Mouse (Mus musculus) CD4-positive, CD25-positive, alpha-beta regulatory T cell, adult 2 months (primary cell): ENCODE data around the gene Cdk14.
A peak's percentile ranks its signal among the peaks of the same experiment; 100 is the strongest.

Experiments used
- DNase-seq: peaks from one replicate; pipeline ENCODE4 v3.0.0-alpha.2; 2012; ENCODE audit warnings: low read depth, low spot score

Cdk14 gene

GRCm38 (mm10) chr5:5419992-5420455 is at the start of gene Cdk14:
Gene Cdk14 (minus strand): TSS chr5:5420312.
- DNase-seq: peak; percentile 33

DNA sequence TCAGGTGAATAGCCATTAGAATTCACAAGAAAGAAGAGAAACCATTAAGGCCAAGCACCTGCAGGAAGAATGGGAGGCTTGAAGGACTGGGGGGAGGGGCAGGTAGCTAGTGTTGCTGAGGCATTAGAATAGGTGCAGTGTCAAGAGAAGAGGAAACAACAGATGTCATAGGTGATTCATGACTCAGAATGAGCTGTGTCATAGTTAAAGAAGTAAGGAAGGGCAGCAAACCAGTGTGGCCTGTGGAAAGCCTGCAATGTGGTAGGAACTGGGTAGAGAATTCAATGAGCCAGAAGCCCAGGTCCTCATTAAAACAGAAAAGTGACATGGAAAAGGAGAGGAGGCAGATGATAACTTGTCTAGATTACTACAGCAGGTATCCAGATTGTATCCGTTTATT is 45.1 kb upstream of the Cdk14 start:
- no peak for DNase-seq

GRCm38 (mm10) chr5:5431746-5432438 is 11.8 kb upstream of the Cdk14 start:
- no peak for DNase-seq

- DNase-seq: no peak
Measured at GRCm38 (mm10) chr5:5423723-5424171, 3.6 kb upstream of the Cdk14 start.

DNA sequence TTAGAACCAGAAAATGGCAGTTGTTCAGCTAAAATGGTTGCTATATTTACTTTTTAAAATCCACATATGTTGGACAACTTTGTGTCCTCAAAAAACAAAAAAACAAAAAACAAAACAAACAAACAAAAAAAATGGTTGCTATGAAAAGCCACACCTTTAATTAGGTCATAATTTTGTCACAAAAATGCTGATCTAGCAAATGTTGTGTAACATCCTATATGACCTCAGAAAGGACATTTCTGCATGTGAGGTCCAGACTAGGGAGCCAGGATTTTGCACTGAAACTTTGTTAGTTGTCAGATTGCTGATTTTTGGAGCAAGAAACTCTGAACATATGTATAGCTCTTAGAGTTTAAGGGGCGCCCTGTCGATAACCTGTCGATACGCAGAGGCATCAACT is 3.0 kb upstream of the Cdk14 start:
- no peak for DNase-seq

GRCm38 (mm10) chr5:5421439-5421838 is 1.3 kb upstream of the Cdk14 start:
- DNase-seq: no peak

DNA sequence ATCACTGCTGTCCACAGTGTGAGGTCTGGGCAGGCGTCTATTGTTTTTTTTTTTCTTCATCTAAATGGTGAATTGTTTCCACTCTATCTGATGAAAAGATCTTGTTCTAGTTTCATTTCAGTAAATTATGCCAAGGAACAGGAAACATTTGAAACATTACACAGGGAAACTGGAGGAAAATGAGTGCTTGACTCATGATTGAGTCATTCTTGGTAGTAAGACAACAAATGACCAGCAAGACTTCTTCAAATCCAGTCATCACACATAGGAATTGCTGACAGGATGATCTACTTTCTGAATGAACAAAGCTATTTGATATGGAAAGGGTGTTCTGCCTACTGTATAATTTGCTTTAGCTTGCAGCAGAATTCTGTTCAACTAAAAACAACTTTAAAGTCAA is 859 bp downstream of the Cdk14 start:
- no peak for DNase-seq

DNA sequence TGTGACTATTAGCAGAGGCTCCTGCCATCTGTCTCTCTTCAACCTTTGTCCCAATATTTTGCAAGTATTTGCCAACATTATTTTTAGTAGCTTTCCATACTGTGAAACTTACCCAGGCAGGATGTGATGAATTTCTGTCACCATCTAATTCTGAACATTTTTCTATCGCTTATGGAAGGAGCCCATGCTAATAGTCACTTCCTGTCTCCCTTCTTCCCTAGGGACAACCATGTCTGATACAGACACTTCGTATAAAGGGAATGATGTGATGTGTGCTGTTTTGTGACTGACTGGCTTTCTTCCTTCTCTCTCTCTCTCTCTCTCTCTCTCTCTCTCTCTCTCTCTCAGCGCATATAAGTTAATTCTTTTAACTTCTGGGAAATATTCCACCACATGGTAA is 5.3 kb downstream of the Cdk14 start:
- DNase-seq: no peak

- DNase-seq: no peak
Measured at GRCm38 (mm10) chr5:5411886-5412285, 8.2 kb downstream of the Cdk14 start.

GRCm38 (mm10) chr5:5401986-5402385 is 18.1 kb downstream of the Cdk14 start:
- DNase-seq: no peak

DNA sequence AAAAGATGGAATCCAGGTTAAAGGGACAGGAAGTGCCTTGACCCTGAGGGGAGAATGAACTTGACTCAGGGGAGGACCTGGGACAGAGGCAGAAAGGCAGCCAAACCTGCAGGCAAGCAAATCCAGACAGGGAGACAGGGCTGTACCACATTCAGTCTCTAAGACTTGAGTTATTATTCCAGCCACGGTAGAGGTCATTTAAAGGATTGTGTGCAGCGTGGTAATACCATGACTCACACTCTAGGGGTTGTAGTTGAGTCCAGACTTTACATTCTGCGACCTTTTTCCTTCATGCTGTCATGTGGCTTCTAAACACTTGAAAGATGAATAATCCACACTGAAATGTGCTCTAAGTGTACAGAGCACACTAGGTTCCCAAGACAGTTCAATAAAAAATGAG is 27.3 kb downstream of the Cdk14 start:
- no peak for DNase-seq

- DNase-seq: no peak
Measured at GRCm38 (mm10) chr5:5380731-5381718, 39.1 kb downstream of the Cdk14 start.

- peak; percentile 2 for DNase-seq
Measured at GRCm38 (mm10) chr5:5379870-5380730, 40.0 kb downstream of the Cdk14 start.

DNA sequence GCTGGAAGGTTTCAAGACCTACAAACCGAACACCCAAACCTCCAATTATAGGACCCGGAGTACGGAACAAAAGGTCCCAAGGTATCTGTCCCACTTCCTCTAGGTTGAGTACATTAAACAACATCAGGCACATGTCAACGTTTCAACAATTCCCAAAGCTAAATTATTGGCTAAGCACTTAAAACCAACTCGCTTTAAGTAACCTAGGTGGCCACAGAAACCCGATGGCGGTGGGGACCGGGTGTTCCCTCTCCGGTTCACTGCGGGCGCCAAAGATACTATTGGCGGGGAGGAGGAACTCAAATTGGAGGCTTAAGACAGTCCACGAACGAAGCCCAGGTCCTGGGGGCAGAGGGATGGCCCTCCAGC is 40.6 kb downstream of the Cdk14 start:
- no peak for DNase-seq

- DNase-seq: no peak
Measured at GRCm38 (mm10) chr5:5374393-5374792, 45.7 kb downstream of the Cdk14 start.

- DNase-seq: no peak
Measured at GRCm38 (mm10) chr5:5373541-5373940, 46.6 kb downstream of the Cdk14 start.

DNA sequence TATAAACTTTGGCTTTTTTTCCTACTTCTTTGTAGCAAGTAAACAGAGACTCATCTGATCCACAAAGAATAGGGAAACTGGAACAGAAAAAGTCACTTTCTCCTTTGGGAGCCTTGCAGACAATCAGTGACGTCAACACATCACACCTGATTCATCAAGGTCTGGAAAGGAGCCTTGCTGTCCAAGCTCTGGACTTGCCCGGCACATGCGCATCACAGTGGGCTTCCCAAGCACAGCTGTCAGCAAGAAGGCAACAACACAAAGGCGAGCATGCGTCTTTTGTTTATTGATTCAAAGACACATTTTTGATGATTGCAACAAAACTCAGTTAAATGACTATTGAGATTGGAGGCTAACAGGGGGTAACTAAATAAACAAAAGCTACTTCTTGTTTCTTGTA is 47.2 kb downstream of the Cdk14 start:
- DNase-seq: no peak

DNA sequence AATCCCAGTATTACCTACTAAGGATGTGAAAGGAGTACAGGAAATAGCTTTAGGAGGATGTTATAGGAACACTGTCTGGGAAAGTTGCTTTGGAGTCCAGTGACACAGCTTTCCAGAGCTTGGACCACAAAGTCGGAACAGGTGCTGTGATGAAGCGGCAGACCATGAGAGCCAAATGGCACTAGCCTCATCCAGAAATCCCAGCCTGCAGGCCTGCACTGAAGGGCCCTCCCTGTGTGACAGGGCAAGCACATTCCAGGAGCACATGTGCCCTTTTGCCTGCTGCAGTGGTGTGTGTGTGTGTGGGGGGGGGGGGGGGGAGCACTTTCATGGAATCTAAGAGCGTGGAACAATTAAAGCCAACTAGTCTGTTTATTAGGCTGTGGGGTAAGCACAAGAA is 47.8 kb downstream of the Cdk14 start:
- DNase-seq: no peak

DNA sequence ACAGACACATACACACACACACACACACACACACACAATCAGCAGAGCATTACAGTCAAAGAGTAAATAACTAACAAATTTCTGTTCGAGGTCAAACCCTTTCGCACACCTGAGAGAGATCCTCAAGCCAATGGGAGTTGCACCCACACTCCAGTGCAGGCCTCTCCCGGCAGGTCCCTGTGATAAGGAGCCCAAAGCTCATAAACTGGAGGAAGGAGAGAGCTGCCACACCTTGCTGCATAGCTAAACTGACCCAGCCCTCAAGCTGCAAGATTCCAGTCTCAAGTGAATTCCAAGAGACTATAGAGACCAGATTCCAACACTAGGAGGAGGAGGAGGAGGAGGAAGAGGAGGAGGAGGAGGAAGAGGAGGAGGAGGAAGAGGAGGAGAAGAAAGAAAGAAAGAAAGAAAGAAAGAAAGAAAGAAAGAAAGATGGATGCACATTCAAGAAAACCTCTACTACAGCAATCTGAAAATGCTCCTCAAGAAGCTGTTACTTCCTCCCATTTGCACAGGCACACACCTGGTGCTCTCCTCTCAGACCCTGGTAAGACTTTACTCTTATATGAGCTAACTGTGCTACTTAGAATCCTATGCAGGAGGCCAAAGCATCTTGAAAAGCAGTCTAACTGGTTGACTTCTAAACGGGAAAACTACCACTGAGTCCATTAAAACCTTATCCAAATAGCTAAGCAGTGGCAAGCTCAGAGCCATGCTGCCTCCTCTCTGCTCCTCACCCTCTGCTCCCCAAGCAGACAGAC is 49.6 kb downstream of the Cdk14 start:
- DNase-seq: no peak

GRCm38 (mm10) chr5:5368389-5369164 is 51.5 kb downstream of the Cdk14 start:
- no peak for DNase-seq
